Mouse (Mus musculus): ENCODE measurements around the gene Tgfbr3.
A peak's percentile ranks its signal among the peaks of the same experiment; 100 is the strongest.

The Tgfbr3 gene

GRCm38 (mm10) chr5:107289234-107289764 is at the start of gene Tgfbr3:
Tgfbr3 (minus strand) TSS chr5:107289629.
- DNase-seq (ENCODE audit: low read depth, low spot score) = no peak

DNA sequence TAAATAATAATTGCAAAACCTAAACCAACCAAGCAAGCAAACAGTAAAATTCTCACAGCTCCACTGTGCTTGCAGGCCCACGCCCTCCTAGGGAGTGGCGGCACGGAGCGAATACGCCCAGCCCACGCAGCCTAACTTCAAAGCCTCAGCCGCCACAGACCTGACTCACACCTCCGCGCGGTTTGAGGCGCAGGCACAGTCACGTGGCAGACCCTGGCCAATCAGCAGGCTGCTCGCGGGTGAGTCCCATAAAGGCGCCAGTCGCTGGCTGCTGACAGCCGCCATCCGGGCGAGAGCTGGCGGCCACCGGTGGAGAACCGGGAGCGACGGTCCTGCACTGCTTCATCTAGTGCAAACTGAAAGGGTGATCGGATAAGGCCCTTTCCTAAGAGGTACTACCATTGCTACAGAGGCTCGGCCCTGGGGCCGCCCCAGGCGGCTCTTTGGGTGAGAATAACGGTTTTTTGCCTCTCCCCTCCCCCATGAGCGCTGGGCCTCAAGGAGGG is 41.5 kb upstream of the Tgfbr3 start, which contains the start of gene Brdt:
Gene Brdt, plus strand, starts transcription at position 244 of the 506 bp plus-strand sequence.
- no peak for DNase-seq (ENCODE audit: low read depth, low spot score)

DNA sequence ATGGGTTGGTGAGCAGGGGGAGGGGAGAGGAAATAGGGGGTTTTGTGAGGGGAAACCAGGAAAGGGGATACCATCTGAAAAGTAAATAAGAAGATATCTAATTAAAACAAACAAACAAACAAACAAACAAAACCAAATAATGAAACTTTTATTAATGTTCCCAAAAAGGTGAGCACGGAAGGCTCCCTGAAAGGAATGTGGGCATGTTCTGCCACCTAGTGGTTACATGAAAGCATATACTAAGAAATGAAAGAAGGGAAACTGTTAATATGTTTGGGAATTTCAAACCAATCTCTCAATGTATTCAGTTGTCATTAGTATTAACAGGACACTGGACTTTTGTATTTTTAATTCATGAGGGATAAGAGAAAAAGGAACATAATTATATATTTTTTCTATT is 31.3 kb upstream of the Tgfbr3 start:
- DNase-seq (ENCODE audit: low read depth, low spot score) = peak; percentile 5

DNA sequence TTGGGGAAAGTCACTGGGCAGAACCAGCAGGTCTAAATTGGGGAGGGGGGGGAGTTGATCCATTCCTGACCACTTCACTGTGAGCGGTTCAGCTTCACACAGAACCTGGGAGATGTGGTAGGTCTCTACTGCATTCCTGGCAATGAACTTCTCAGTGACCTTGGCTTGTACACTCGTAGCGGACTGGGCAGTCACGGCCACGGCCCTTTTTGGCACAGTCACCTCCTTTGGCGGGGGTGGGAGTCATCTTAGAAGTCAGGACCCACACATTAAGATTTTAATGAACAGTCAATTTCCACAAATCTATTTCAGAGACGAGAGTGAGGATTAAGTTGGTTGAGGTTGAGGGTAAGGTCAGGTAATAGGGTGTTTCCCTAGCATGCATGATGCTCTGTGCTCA is 27.7 kb upstream of the Tgfbr3 start:
- no peak for DNase-seq (ENCODE audit: low read depth, low spot score)

DNA sequence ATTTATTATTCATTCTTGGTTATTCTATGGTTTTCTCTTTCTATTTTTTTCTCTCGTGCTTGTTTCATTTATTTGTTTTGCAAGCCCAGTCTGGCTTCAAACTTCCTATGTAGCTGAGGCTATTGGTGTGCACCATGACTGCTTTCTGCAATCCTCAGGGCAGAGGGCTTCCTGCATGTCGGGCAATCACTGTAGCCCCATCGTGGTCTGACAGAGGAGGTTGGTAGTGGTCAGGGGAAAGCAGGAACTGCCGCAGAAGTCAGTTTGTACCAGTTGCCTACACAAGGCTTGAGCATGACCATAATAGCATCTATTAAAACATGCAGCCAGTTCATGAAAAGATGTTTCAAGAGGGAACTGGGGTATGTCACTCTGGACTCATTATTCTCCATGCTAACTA is 18.0 kb upstream of the Tgfbr3 start:
- DNase-seq (ENCODE audit: low read depth, low spot score) = no peak

DNA sequence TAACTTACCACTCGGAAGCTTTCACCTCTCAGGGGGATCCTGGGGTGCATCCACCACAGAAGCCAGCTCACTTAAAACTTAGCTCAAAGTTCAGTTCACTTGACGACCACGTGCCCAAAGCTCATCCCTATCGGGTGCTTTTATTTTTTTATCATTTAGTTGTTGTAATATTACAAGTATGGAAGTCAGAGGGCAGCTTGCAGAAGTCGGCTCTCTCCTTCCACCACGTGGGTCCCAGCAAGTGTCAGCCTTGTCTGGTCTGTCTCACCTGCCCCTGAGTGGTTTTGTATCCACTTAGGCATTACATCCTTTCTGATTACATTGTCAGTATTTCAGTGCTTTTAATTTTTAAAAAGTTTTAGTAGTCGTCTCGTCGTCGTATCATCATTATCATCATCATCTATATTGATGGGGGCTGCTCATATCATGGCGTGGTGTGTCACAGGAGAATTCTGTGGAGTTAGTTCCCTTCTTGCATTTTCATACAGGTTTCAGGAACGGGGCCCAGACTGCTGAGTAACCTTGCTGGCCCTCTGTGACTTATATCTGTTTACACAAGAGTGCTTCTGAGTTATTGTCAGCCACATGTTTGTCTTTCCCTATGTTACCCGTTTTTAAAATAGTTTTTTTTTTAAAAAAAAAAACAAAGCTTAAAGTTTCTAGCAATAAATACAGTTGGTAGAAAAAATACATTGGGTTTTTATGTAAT is 14.8 kb upstream of the Tgfbr3 start:
- DNase-seq (ENCODE audit: low read depth, low spot score) = no peak

- DNase-seq (ENCODE audit: low read depth, low spot score) = no peak
These were observed 14.0 kb upstream of the Tgfbr3 start for GRCm38 (mm10) chr5:107303350-107303861.

DNA sequence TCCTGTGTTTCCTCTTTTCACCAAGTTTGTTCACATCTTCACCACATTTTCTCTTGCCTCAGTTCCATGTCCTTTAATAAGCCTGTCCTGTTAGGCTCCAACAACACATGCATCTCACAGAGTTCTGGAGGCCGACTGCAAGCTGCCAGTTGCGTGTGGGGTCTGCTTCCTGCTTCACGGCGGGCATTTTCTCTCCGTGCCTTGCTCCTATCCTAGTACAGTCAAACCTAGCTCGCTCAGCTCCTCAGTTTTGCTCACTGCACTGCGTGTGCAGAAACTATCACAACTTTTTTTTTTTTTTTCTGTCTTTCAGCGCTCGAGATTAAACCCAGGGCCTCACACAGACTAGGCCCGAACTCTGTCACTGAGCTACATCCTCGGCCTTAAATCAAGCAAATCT is 9.4 kb upstream of the Tgfbr3 start:
- no peak for DNase-seq (ENCODE audit: low read depth, low spot score)

GRCm38 (mm10) chr5:107296512-107297322 is 7.3 kb upstream of the Tgfbr3 start:
- no peak for DNase-seq (ENCODE audit: low read depth, low spot score)

GRCm38 (mm10) chr5:107295817-107296511 is 6.5 kb upstream of the Tgfbr3 start:
- DNase-seq (ENCODE audit: low read depth, low spot score) = no peak

DNA sequence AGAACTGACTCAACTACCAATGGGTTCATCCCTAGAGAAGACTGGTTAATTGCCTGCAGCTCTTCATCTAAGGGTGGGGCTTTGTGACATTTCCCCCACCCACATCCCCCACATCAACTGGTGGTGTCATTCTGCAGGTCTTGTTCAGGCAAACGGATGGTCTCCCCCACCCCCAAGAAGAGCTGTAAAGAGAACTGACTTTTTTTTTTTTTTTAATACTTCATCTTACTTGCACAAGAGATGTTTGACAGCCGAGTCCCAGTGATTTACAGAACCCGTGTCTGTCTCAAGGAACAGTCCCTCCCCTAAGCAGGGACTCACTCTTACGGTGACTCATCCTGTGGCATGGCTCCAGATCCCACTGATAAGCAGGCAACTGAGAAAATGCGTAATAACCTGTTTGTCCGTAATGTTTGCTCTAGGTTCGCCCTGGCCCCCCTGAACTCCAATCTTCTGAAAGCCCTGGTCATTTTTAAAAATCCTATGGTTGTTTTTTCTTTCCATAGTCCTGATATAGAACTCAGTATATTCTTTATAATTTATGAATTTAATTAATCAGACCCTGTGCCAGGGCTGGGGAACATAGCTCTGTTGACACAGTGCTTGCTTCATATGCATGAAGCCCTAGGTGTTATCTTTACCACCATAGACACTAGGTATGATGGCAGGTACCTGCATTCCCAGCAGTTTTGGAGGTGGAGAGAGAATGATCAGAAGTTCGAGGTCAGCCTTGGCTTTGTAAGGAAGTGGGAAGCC is 5.8 kb upstream of the Tgfbr3 start:
- DNase-seq (ENCODE audit: low read depth, low spot score) = no peak

DNA sequence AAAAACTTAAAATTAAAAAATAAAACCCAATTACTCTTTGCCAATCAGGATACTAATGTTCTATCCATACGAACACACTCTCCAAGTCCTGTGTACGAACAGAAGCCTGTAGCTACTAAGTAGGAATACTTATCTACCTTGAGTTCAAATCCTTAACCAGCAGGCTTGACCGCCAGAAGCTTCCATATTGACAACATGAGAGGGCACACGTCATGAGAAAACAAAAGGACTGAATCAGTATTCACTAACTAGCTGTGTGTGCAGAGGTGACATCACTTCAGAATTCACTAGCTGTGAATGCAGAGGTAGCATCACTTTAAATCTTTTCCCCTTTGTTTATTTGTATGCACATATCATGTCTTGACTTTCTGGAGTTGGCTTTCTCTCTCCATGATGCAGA is 4.6 kb upstream of the Tgfbr3 start:
- DNase-seq (ENCODE audit: low read depth, low spot score) = no peak

- DNase-seq (ENCODE audit: low read depth, low spot score) = no peak
These were observed 557 bp upstream of the Tgfbr3 start for GRCm38 (mm10) chr5:107289986-107290385.

DNA sequence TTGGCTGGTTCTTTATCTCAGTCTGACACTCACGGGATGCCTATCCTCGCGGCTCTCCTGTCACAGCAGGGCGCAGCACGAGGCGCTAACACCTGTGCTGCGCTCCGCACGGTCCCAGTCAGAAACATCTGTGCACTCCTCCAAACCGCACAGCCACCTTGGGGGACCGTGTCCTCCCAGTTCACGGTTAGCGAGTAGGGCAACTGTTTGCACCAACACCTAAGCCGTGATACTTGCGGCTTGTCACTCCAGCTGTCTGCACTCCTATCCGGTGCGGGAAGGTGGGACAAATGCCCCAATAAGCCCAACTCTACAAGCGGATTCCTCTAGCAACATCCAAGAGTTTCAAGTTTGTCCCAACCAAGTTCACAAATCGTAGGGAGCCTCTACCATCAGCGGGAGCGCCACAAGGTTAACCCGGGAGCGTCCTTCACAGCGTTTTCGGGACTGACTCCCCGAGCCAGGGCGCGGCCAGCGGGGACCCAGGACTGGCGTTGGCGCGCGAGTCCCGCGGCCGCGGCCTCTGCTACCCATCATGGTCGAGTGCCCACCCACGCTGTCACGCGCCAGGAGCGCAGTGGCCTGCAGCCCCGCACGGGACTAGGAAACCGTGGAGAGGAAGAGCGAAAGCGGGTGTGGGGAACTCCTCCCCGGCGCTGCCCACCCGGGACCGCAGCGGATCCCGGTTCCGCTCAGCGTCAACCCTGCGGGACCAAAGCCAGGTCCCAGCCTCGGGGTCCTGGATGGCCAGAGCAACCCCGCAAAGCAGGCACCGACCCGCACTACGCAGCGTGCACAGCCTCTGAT is 799 bp downstream of the Tgfbr3 start:
- no peak for DNase-seq (ENCODE audit: low read depth, low spot score)

GRCm38 (mm10) chr5:107287908-107288267 is 1.5 kb downstream of the Tgfbr3 start:
- DNase-seq (ENCODE audit: low read depth, low spot score) = no peak

GRCm38 (mm10) chr5:107287254-107287907 is 2.0 kb downstream of the Tgfbr3 start:
- DNase-seq (ENCODE audit: low read depth, low spot score) = peak; percentile 55

- DNase-seq (ENCODE audit: low read depth, low spot score) = no peak
These were observed 3.9 kb downstream of the Tgfbr3 start for GRCm38 (mm10) chr5:107285563-107285962.

- no peak for DNase-seq (ENCODE audit: low read depth, low spot score)
These were observed 5.4 kb downstream of the Tgfbr3 start for GRCm38 (mm10) chr5:107283935-107284524.
